Mouse (Mus musculus) lung, postnatal 25 days (tissue): ENCODE measurements around the gene Pmch.

Source experiments
- DNase-seq: peaks from one replicate; pipeline ENCODE4 v3.0.0; 2022; ENCODE audit warnings: low spot score

Pmch gene

DNA sequence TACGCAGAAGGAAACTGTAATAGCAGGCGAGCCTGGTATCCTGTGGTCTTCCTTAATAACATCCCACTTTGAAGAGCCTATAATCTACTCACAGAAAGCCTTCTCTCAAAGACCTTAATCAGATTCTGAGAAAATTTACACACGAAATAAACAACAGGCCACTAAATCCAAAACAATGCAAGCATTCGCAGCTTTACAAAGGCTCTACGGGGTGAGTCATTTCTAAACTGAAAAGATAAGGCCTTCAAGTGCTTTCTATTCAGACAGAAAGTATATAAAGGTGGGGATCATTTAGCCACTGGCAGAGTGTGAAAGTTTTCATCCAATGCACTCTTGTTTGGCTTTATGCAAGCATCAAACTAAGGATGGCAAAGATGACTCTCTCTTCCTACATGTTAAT, at the start of gene Pmch:
TSS of gene Pmch (plus strand) at position 301 of the 400 bp plus-strand sequence.
- DNase-seq: no peak

- DNase-seq: no peak
Measured at GRCm38 (mm10) chr10:88044297-88044696, 46.6 kb upstream of the Pmch start.

- no peak for DNase-seq
Measured at GRCm38 (mm10) chr10:88046098-88046771, 44.6 kb upstream of the Pmch start.

DNA sequence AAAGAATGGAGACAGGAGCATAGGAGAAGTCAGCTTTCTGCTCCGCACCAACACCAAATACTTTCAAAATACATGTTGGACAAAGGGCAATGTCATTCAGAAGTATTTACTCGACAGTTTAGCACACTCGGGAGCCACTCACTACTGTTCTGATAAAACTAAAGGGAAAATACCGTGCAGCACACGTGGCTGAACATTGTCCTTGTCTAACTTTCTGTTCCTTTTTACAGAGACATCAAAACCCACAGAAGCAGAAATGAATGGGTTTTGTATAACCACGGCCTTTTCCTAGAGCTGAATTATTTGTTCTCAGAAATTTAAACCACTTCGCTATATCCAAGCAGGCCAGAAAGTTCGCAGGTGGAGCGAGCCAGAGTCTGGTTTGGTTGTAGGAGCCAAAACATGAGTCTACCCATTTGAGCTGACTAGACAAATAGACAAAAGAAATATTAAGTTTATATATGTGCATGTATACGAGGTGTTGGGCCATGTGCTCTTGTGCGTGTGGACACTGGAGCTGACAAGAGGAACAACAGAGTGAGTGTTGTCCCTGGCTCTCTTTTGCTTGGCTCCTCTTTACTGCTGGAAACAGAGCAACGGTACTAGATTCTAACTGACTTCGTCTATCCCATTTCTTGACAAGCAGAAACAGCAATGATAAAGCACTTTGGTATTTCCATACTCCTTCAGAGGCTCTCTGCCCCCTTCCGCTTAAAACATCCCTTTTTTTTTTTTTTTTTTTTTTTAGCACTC, 36.5 kb upstream of the Pmch start:
- DNase-seq: no peak

DNA sequence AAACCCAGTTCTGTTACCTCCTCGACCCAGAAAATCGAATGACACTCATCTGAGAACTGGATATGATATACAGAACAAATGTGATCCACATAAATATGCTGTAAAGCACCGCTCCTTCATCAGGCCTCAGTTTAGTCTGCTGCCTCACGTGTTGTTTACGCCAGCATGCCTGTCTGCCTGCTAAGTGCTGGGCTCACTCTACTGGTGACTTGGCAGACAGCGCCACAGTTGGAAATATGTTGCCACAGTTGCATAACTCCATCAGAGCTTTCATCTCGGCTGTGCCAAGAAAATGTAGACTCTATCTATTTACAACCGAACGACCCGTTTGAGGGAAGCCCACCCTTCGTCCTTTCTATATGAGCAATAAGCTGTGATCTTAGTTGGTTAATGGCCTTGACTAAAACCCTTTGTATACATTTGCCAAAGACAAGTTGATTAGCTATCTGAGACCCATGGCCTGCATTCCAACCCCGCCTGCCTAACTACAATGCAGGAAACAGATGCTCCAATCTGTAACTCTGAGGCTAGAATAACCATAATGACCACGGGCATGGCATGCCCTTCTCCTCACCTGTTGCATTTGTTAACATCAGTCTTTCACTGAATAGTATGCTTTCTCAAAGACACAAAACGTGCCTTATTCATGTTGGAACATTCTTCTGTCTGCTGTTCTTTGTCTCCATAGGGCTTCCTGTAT, 33.8 kb upstream of the Pmch start:
- DNase-seq: peak; percentile 19

- no peak for DNase-seq
Measured at GRCm38 (mm10) chr10:88063436-88063835, 27.4 kb upstream of the Pmch start.

DNA sequence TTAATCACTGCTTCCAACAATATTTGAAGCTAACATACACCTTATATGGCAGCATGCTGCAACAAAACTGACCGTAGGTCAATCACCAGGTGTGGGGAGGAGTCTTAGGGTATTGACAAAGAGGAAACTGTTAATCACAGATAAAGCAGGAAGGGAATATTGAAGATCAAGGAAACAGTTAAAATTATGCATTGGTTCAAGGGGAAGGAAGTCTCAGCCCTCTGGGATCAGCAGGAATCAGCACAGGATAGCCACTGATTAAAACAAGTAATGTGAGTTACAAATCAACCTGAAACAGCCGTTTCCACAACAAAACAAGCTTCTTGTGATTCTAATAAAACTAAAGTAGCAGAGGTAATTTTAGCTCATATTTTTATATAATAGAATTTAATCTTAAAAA, 26.0 kb upstream of the Pmch start:
- DNase-seq: no peak

DNA sequence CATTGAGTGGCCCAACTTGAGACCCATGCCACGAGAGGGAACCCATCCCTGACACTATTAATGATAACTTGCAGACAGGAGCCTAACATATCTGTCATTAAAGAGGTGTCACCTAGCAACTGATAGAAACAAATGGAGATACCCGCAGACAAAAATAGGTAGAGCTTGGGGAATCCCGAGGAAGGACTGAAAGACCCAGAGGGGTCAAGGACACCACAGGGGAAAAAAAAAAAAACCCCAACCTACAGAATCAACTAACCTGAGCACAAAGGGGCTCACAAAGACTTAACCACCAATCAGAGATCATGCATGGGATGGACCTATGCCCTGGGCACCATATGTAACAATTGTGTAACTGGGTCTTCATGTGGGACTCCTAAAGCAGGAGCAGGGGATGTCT, 23.5 kb upstream of the Pmch start:
- no peak for DNase-seq

DNA sequence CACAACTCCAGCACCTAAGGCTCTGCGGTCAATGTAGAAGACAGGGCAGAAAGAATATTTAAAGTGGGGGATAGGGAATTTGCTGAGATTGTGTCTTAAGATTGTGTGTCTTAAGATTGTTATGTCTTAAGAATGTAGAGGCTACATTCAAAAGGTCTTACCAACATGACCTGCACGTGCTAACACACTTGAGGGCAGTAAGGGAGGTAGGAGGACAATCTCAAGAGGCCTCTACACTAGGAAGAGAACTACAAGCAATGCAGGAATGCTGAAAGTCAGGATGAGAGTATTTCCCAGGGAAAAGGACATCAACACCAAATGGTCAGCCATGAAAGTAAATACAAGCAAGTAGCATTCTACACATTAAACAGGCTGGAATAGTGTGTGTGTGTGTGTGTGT, 15.3 kb downstream of the Pmch start:
- DNase-seq: no peak

DNA sequence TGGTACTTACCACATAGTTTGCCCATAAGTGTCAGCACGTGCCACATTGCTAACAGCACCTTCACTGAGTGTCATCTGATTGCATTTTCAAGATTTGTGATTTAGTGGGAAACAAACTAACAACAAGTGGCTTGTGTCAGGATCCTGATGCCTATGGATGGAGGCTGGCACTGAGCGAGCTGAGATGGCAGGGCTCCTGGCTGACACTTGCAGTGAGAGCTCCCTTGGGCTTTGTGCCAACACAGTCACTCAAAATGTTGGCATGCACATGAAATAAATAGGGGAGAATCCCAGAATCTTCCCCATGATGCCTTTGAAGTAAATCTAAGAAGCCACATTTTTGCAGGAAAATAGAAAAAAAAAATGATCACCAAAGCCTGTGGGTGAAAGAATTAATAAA, 22.4 kb downstream of the Pmch start:
- DNase-seq: no peak

DNA sequence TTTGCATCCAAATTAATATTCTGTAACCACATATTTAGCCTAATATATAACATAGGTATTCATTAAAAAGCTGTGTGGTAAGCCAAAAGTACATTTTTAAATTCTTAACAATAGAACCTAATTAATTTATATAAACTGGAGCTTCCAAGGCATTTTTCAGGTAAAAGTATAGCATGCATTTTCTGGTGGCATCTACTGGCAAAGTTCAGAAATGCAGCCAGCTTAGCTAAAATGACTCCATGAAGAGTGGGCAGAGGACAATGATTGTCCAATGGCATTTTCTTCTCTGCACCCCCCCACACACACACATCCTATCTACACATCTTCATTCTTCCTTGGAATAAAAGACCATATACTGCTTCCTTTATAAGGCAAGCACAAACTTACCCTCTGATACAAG, 28.8 kb downstream of the Pmch start:
- DNase-seq: no peak

- no peak for DNase-seq
Measured at GRCm38 (mm10) chr10:88135630-88136029, 44.8 kb downstream of the Pmch start.
